Mouse (Mus musculus) limb, embryonic 11.5 days (tissue): ENCODE data around the gene Ube2c. TPM values are rescaled to one million over a fixed set of nuclear protein-coding genes. Genes with fewer than 3 reads are reported as not detected.

Experiments used
- ATAC-seq: fragments of 200-750 bp; cut with Nextera tagmentation; 2 replicates; pipeline ENCODE4 v1.8.0; 2017; ENCODE audit warnings: low read depth; ENCODE audit not compliant: insufficient number of reproducible peaks, low FRiP score, low TSS enrichment
- DNase-seq: peaks from one replicate; pipeline ENCODE4 v3.0.0-alpha.2; 2015; ENCODE audit warnings: low spot score
- H3K27ac ChIP-seq: fragments of 300-500 bp; sonication (generic); replicated peaks from 2 replicates; pipeline ENCODE4 v1.5.1; 2014; ENCODE audit warnings: low read depth, mild to moderate bottlenecking, low read length
- H3K27me3 ChIP-seq: fragments of 300-500 bp; sonication (generic); 2 replicates; pipeline ENCODE4 v1.6.1; 2014; ENCODE audit warnings: mild to moderate bottlenecking, low read length, mixed read lengths; ENCODE audit not compliant: control insufficient read depth, insufficient read depth
- H3K36me3 ChIP-seq: fragments of 300-500 bp; sonication (generic); 2 replicates; pipeline ENCODE4 v1.6.1; 2014; ENCODE audit warnings: mild to moderate bottlenecking, low read length, moderate library complexity, mixed read lengths; ENCODE audit not compliant: control insufficient read depth, insufficient read depth
- H3K4me1 ChIP-seq: fragments of 300-500 bp; sonication (generic); 2 replicates; pipeline ENCODE4 v1.6.1; 2014; ENCODE audit warnings: low read length, mixed read lengths; ENCODE audit not compliant: control insufficient read depth, insufficient read depth
- H3K4me2 ChIP-seq: fragments of 300-500 bp; sonication (generic); 2 replicates; pipeline ENCODE4 v1.6.1; 2014; ENCODE audit warnings: low read depth, mild to moderate bottlenecking, moderate library complexity; ENCODE audit not compliant: severe bottlenecking
- H3K4me3 ChIP-seq: fragments of 300-500 bp; sonication (generic); 2 replicates; pipeline ENCODE4 v1.5.1; 2014; ENCODE audit warnings: low read depth, low read length
- H3K9ac ChIP-seq: fragments of 300-500 bp; sonication (generic); 2 replicates; pipeline ENCODE4 v1.6.1; 2014; ENCODE audit warnings: mild to moderate bottlenecking, low read length
- H3K9me3 ChIP-seq: fragments of 300-500 bp; sonication (generic); 2 replicates; pipeline ENCODE4 v1.6.1; 2016; ENCODE audit warnings: low read length; ENCODE audit not compliant: control insufficient read depth
- WGBS: fragments of 180-500 bp; shearing (Covaris S2); extraction: QIAGEN DNeasy Blood & Tissue Kit; methylation state at CpG from one replicate; pipeline ENCODE4 v1.1.7; 2014; 5-methylcytosine and 5-hydroxymethylcytosine counted together
- polyA plus RNA-seq: library from polyadenylated mRNA; unstranded; fragments of >200 nt; fragmentation: Nextera tagmentation; extraction: Ambion mirVana; gene quantifications from 2 replicates; pipeline ENCODE4 v1.2.1, GENCODE M21; 2014

Gene Ube2c
- polyA plus RNA-seq, 1 experiment from 2014 or later = 634 TPM

DNA sequence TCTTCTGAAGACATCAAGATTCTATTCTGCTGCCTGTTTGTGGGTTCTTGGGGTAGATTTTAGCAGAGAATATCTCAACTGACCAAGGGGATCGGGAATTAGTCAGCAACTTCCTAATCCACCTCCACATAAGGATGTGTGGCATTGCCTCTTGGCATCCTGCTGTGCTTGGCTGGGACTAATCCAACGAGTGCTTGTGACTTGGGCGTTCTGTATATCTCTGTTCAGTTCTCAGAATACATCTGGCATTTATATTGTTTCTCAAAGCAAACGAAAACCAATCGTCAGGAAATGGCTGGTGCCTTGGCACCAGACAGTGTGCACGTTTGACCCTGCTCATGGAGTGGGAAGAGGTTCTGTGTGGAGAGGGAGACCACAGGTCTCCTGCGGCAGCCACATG lies 29.8 kb upstream of the Ube2c start:
- WGBS = 45% methylated on average over 7 of the region's 7 CpGs

GRCm38 (mm10) chr2:164744987-164745386 lies 24.7 kb upstream of the Ube2c start:
- no peaks in the 10 kb centered on the region for H3K27me3 ChIP-seq
- no peak overlapping the region for H3K27ac ChIP-seq
- no peaks in the 10 kb centered on the region for H3K9me3 ChIP-seq
- ATAC-seq = no peak
- H3K4me1 ChIP-seq = peaks cover 5% of the 10 kb centered on the region
- H3K4me2 ChIP-seq = peak overlapping the region; percentile 59; the same call in 1 of the 2 replicates
- no peak for DNase-seq
- H3K4me3 ChIP-seq = peak overlapping the region; percentile 80; the same call in 1 of the 2 replicates
- H3K36me3 ChIP-seq = peaks cover 4% of the 10 kb centered on the region; the same call in 1 of the 2 replicates
- H3K9ac ChIP-seq = no peak overlapping the region
- WGBS = 72% methylated on average over 13 of the region's 13 CpGs

More for the DNA sequence above, 29.8 kb upstream of the Ube2c start:
- Histone ChIP-seq H3K27ac (no peak overlapping the region), H3K27me3 (no peaks in the 10 kb centered on the region), H3K4me2 (no peak overlapping the region), H3K4me1 (no peaks in the 10 kb centered on the region), H3K4me3 (no peak overlapping the region), H3K36me3 (no peaks in the 10 kb centered on the region), H3K9ac (no peak overlapping the region), H3K9me3 (no peaks in the 10 kb centered on the region)
- no peak for ATAC-seq
- no peak for DNase-seq

DNA sequence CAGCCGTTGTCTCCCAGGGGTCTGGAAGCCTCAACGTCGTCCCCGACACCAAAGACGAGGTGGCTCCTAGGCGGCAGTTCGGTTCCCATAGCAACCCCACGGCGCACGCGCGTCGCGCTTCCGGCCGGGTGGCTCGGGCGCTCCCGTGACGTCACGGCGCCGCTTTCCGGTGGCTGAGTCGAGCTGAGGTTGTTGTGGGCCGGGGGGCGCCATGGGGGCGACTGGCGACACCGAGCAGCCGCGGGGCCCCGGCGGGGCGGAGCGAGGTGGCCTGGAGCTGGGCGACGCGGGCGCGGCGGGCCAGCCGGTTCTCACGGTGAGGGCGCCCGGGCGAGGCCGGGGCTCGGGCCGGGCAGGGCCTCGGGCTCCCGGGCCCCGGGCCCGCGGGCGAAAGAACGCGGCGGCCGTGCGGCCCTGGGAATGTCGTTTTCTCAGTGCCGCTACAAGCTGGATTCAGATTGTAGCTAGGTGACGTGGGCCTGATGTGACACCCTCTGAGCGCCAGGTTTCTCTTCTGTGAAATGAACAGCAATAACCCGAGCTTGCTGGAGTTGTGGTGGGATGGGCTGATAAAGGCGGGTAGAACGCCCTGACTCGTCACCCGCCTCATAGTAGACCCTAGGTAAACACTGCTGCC lies 23.7 kb upstream of the Ube2c start, which contains the start of the genes Wfdc3 and Dnttip1:
TSS of gene Wfdc3 (minus strand) at position 89 of the 637 bp plus-strand sequence.
TSS of gene Dnttip1 (plus strand) at position 141 of the 637 bp plus-strand sequence.
- under 1% methylated on average over 70 of the region's 70 CpGs for WGBS
- Histone ChIP-seq H3K36me3 (peaks cover 4% of the 10 kb centered on the region), H3K27ac (0 out of 2 replicates have a peak within 1 kb of the TSS, but pooled peaks have one; percentile 52), H3K4me1 (peaks cover 5% of the 10 kb centered on the region), H3K9me3 (no peaks in the 10 kb centered on the region), H3K27me3 (no peaks in the 10 kb centered on the region), H3K9ac (peak within 1 kb of the TSS; percentile 90), H3K4me2 (peak within 1 kb of the TSS; percentile 59), H3K4me3 (peak within 1 kb of the TSS; percentile 80)
- DNase-seq (peak; percentile 96), ATAC-seq (peak; percentile 84)

- WGBS = 56% methylated on average over 8 of the region's 8 CpGs
- Histone ChIP-seq H3K4me3 (peak overlapping the region; percentile 80), H3K4me1 (peaks cover 5% of the 10 kb centered on the region), H3K9ac (peak overlapping the region; percentile 90), H3K27me3 (no peaks in the 10 kb centered on the region), H3K9me3 (no peaks in the 10 kb centered on the region), H3K4me2 (peak overlapping the region; percentile 59), H3K27ac (no peak overlapping the region), H3K36me3 (peaks cover 4% of the 10 kb centered on the region)
- no peak for ATAC-seq
- DNase-seq = no peak
Observed at GRCm38 (mm10) chr2:164746693-164747092, 23.0 kb upstream of the Ube2c start.

DNA sequence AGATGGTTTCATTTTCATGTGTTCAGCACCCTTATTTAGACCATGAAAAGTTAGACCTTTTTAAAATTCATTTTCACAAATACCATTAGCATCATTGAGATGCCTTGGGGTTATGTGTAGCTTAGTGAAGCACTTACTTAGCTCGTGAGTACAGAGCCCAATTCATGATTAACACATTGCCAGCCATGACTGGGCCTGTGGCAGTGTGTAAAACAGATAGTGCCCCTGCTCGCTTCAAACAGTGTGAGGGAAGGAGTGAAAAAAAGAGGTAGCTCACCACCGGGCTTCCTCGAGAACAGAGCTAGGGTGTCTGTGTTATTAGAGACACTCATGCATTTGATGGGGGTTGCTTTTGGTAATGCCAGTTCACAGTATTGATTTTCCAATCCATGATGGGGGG lies 21.5 kb upstream of the Ube2c start:
- Histone ChIP-seq H3K9me3 (no peaks in the 10 kb centered on the region), H3K4me1 (peaks cover 5% of the 10 kb centered on the region), H3K4me2 (no peak overlapping the region), H3K27me3 (no peaks in the 10 kb centered on the region), H3K9ac (no peak overlapping the region), H3K4me3 (no peak overlapping the region), H3K36me3 (peaks cover 7% of the 10 kb centered on the region), H3K27ac (no peak overlapping the region)
- ATAC-seq (no peak), DNase-seq (no peak)
- WGBS = 89% methylated on average over 4 of the region's 4 CpGs

DNA sequence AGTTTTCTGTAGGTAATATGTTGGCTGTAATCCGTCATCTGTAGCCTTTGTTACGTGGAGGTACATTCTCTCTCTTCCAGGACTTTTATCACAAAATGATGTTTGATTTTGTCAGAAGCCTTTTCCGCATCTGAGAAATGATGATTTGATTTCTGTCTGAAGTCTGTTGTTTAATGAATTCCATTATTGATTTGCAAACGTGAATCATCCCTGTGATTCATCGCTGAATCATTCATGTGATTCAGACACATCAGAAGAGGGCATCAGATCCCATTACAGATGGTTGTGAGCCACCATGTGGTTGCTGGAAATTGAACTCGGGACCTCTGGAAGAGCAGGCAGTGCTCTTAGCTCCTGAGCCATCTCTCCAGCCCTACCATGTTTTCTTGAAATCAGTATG lies 20.7 kb upstream of the Ube2c start:
- Histone ChIP-seq H3K27ac (no peak overlapping the region), H3K4me3 (no peak overlapping the region), H3K9me3 (no peaks in the 10 kb centered on the region), H3K36me3 (peaks cover 7% of the 10 kb centered on the region), H3K4me1 (peaks cover 5% of the 10 kb centered on the region), H3K4me2 (no peak overlapping the region), H3K27me3 (no peaks in the 10 kb centered on the region), H3K9ac (no peak overlapping the region)
- ATAC-seq (no peak), DNase-seq (no peak)
- 95% methylated on average over 6 of the region's 6 CpGs for WGBS

DNA sequence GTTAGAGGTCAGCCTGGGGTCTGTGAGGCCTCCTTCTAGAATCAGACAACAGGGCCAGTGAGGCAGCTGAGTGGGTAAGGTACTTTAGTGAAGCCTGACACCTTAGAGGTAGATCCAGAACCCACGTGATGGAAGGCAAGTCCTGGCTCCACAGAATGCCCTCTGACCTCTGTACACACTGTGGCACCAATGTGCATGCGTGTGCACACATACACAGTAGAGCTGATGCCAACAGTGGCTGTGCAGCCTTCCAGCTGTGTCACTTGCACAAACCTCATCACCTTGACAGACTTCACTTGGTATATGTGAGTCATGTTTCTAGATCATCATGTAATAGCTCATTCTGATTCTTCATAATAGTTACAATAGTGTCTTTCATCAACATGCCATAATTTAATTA lies 17.2 kb upstream of the Ube2c start:
- peaks cover 26% of the 10 kb centered on the region for H3K36me3 ChIP-seq
- H3K4me2 ChIP-seq = no peak overlapping the region
- no peaks in the 10 kb centered on the region for H3K27me3 ChIP-seq
- H3K4me1 ChIP-seq = no peaks in the 10 kb centered on the region
- 91% methylated on average over 2 of the region's 2 CpGs for WGBS
- ATAC-seq (no peak), DNase-seq (no peak)
- H3K9ac ChIP-seq = no peak overlapping the region
- H3K27ac ChIP-seq = no peak overlapping the region
- no peaks in the 10 kb centered on the region for H3K9me3 ChIP-seq
- no peak overlapping the region for H3K4me3 ChIP-seq

- Histone ChIP-seq H3K9ac (no peak overlapping the region), H3K9me3 (no peaks in the 10 kb centered on the region), H3K36me3 (peaks cover 33% of the 10 kb centered on the region), H3K27ac (no peak overlapping the region), H3K27me3 (no peaks in the 10 kb centered on the region), H3K4me2 (no peak overlapping the region), H3K4me3 (no peak overlapping the region), H3K4me1 (no peaks in the 10 kb centered on the region)
- no peak for ATAC-seq
- no peak for DNase-seq
- 86% methylated on average over 11 of the region's 11 CpGs for WGBS
Observed at GRCm38 (mm10) chr2:164754105-164754504, 15.6 kb upstream of the Ube2c start.
